Mouse (Mus musculus): ENCODE results near the gene Tgtp2.
A peak's percentile ranks its signal among the peaks of the same experiment; 100 is the strongest.
"Not testable (repeated sequence)": the region's sequence is repeated elsewhere in the genome, so short reads cannot be mapped to it uniquely, and the experiment has no call there.

Tgtp2 gene

GRCm38 (mm10) chr11:49063713-49064469, at the start of gene Tgtp2:
Gene Tgtp2 (minus strand): TSS chr11:49064206.
- not testable (repeated sequence) for DNase-seq (ENCODE audit: low read depth, low spot score)

DNA sequence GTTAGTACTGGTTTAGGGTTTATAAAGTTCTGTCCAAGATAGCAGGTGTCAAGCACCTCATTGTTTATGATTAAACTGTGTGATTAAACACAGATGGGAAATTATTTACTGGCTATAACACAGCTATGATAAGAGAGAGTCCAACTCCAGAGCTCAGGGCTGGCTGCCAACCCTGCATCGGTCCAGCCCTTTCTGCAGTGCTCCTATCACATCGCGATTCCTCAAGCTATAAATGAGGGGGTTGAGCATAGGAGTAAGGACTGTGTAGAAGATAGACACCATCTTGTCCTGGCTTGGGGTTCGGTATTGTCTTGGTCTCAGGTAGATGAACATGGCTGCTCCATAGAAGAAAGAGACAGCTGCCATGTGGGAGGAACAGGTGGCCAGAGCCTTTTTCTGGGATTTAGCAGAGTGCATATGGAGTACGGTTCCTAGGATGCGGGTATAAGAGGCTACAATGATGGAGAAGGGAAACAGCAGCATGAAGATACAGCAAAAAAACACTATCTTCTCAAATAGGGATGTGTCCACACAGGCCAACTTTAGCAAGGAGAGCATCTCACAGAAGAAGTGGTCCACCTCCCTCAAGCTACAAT, 48.7 kb upstream of the Tgtp2 start:
- DNase-seq (ENCODE audit: low read depth, low spot score): no peak

- no peak for DNase-seq (ENCODE audit: low read depth, low spot score)
Observed at GRCm38 (mm10) chr11:49111000-49111399, 47.0 kb upstream of the Tgtp2 start.

- DNase-seq (ENCODE audit: low read depth, low spot score): peak; percentile 38
Observed at GRCm38 (mm10) chr11:49108833-49109232, 44.8 kb upstream of the Tgtp2 start.

GRCm38 (mm10) chr11:49107650-49108537, 43.9 kb upstream of the Tgtp2 start:
- no peak for DNase-seq (ENCODE audit: low read depth, low spot score)

DNA sequence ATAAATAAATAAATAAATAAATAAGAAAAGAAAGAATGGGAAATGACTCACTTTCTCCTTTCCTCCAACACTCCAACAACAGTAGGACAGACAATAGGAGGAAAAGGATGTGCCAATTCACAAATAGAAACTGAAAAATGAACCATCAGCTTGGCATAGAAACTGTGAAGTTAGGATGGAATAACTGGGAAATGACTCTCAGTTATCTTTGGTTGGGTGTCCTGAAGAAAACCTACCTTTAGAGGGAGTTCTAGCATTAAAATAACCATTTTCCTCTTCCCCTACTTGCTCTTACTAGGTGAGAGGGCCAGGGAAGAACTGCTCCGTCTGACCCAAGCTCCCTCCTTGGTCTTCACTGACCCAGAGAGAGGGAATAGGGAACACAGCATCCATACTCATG, 41.7 kb upstream of the Tgtp2 start:
- DNase-seq (ENCODE audit: low read depth, low spot score): no peak

- peak; percentile 88 for DNase-seq (ENCODE audit: low read depth, low spot score)
Observed at GRCm38 (mm10) chr11:49103047-49103693, 39.2 kb upstream of the Tgtp2 start.

- no peak for DNase-seq (ENCODE audit: low read depth, low spot score)
Observed at GRCm38 (mm10) chr11:49101500-49101899, 37.5 kb upstream of the Tgtp2 start.

DNA sequence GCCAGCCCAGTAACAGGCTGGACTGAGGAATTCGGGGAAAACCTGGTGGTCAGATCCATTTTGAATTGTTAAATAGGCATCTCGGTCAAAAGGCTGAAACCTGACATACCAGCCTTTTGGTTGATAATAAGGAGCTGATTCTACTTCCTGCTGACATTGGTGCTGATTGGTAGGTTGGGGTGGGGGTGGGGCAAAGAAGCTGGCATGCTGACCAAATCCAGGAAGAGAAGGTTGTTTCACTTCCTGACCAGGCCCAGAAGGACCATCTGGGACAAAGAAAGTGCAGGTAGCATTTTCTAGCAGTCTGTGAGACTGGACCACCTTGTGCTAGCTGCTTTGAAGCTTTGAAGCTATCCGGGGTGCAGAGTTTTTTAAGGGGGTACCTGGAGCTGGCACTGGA, 36.4 kb upstream of the Tgtp2 start:
- DNase-seq (ENCODE audit: low read depth, low spot score): peak; percentile 15

- DNase-seq (ENCODE audit: low read depth, low spot score): no peak
Observed at GRCm38 (mm10) chr11:49095367-49095766, 31.4 kb upstream of the Tgtp2 start.

DNA sequence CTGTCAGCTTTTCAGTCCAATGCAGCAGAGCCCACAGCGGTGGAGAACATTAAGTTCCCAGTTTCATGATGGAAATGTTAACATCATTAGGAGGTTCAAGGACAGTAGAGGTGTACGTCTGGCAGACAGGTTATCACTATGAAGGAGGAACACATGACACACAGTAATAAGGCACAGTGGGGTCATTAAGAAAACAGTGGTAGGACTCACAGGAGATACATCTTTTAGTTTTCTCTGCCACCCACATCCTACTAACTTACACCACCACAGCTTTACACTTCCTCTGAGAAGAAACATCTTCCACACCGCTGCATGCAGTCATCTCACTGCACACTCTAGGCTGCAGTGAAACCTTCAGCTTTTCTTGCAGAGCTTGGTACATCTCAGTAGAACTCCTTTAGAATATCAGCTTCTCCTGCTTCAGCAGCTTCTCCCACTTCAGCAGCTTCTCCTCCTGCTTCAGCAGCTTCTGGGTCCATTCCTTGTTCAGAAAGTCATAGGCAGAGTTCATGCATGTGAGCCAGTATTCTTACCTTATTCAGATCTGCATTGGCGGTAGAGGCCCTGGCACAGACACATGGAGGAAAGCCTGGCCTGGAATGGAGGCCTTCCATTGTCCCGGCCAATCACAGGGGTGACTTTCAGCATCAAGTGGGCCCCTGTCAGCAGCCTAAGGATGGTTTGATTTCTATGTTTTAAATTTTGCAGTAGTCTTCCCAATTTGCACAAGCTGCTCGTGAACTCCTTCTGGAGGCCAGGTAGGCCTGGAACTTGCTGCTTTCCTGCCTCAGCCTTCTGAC, 30.1 kb upstream of the Tgtp2 start:
- no peak for DNase-seq (ENCODE audit: low read depth, low spot score)

GRCm38 (mm10) chr11:49092786-49093185, 28.8 kb upstream of the Tgtp2 start:
- no peak for DNase-seq (ENCODE audit: low read depth, low spot score)

DNA sequence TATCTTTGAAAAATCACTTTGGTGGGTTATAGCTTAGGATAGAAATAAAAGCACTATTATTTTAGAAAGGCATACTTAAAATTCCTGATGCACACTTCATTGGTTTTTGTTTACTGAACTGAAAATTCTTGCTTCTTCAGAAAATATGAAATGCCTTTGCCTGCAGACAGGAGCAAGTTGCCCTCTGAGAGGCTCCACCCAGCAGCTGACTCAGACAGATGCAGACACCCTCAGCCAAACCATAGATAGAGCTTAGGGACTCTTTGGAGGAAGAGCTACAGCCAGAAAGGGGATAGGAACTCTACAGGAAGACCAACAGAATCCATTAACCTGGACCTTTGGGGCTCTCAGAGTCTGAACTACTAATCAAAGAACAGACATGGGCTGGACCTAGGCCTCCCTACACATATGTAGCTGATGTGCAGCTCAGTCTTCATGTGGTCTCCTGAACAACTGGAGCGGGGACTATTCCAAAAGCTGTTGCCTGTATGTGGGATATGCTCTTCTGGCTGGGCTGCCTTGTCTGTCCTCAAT, 28.1 kb upstream of the Tgtp2 start:
- DNase-seq (ENCODE audit: low read depth, low spot score): no peak

GRCm38 (mm10) chr11:49091171-49091570, 27.2 kb upstream of the Tgtp2 start:
- no peak for DNase-seq (ENCODE audit: low read depth, low spot score)

DNA sequence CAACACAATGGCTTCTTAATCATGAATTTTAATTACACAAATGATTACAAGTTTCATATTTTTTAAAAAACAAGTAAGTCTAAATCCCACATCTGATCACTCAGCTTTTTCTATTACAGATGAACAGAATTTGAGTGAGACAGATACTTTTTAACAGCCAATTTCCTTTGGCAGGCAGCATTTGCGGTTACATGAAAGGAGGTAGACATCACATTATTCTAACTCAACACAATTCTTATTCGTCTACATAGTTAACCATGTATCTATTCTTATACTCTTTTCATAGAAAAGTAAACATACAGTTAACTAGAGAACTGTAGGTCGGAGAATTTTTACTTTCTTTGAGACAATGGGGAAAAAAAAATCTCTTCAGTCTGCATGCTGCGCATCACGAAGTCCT, 26.5 kb upstream of the Tgtp2 start:
- DNase-seq (ENCODE audit: low read depth, low spot score): no peak

DNA sequence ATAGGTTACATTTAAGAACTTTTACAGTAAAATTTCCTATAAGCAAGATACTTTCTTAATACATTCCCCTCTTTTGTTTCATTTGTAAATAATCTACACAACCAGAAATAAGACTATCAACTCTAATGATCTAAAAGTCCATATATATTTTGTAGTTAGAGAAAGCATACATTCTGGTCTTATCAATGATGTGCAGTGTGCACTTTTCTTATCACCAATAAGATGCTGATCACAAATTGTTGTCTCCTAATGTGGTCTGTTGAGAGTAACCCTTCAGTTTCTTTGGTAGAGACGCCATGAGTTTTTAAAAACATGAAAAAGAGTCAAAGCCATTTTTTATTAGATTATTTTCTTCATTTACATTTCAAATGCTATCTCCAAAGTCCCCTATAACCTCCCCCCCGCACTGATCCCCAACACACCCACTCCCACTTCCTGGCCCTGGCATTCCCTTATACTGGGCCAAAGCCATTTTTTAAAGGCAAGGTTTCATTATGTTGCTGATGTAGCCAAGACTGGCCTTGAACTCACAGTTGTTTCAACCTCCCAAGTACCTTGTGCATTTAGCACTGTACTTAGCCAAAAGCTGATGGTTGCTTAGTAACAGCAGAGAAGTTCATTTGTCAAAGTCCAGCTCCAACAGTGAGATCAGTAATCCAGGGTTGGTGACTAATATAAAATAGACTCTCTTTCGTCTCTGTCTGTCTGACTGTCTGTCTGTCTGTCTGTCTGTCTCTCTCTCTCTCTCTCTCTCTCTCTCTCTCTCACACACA, 25.9 kb upstream of the Tgtp2 start:
- peak; percentile 25 for DNase-seq (ENCODE audit: low read depth, low spot score)

- DNase-seq (ENCODE audit: low read depth, low spot score): no peak
Observed at GRCm38 (mm10) chr11:49088990-49089652, 25.1 kb upstream of the Tgtp2 start.

DNA sequence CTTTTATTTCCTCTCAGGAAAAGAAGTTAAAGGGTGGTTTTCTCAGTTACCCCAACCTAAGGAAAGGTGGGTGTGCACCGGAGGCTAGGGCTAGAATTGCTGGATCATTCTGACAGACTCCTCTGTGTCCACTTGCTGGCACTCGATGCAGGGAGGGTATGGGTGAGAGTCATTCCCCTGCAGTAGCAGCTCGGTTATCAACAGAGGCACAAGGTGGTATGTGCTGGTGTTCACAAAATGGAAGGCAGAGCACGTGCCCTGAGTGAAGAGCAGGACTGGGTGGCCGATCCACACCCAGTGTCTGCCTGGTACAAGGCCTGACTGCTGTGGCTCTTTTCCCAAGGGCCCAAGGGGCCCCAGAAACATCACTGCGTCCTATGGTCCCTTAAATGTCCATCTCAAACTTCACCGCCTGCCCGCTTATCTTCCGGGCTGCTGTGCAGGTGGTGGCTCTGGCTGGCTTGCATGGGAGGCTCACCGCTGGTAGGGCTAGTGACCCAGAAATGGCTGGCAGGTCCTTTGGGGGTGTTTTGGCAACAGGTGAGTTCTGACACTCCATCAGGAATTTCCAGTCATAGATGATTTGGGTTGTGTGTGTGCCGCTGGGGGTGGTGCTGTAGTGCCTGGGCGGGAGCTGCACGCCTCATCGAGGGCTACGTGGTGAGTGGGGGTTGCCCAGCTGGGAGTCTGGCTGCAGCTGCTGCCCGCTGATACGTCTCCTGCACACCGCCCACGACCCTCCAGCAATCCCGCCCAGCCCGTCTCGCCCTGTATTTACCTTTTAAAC, 24.0 kb upstream of the Tgtp2 start:
- peak; percentile 36 for DNase-seq (ENCODE audit: low read depth, low spot score)
